Mouse (Mus musculus) heart, embryonic 12.5 days (tissue): ENCODE data around the gene Snrnp35. TPM values are rescaled to one million over a fixed set of nuclear protein-coding genes. Genes with fewer than 3 reads are reported as not detected.
"Not testable (repeated sequence)": the region's sequence is repeated elsewhere in the genome, so short reads cannot be mapped to it uniquely, and the experiment has no call there.

Source experiments
- ATAC-seq: fragments of 200-750 bp; cut with Nextera tagmentation; 2 replicates; pipeline ENCODE4 v1.8.0; 2017; ENCODE audit warnings: moderate TSS enrichment, moderate library complexity; ENCODE audit not compliant: insufficient number of reproducible peaks, low FRiP score
- H3K27ac ChIP-seq: fragments of 300-500 bp; sonication (generic); 2 replicates; pipeline ENCODE4 v1.5.1; 2016; ENCODE audit warnings: mild to moderate bottlenecking, moderate library complexity; ENCODE audit not compliant: poor library complexity, severe bottlenecking
- H3K27me3 ChIP-seq: fragments of 300-500 bp; sonication (generic); replicated peaks from 2 replicates; pipeline ENCODE4 v1.6.1; 2016; ENCODE audit warnings: mild to moderate bottlenecking, moderate library complexity
- H3K36me3 ChIP-seq: fragments of 300-500 bp; sonication (generic); 2 replicates; pipeline ENCODE4 v1.6.1; 2016; ENCODE audit warnings: mild to moderate bottlenecking, moderate library complexity
- H3K4me1 ChIP-seq: fragments of 300-500 bp; sonication (generic); replicated peaks from 2 replicates; pipeline ENCODE4 v1.6.1; 2016; ENCODE audit warnings: mild to moderate bottlenecking
- H3K4me2 ChIP-seq: fragments of 300-500 bp; sonication (generic); 2 replicates; pipeline ENCODE4 v1.6.1; 2016; ENCODE audit warnings: mild to moderate bottlenecking, moderate library complexity
- H3K4me3 ChIP-seq: fragments of 300-500 bp; sonication (generic); 2 replicates; pipeline ENCODE4 v1.5.1; 2016; ENCODE audit warnings: mild to moderate bottlenecking
- H3K9ac ChIP-seq: fragments of 300-500 bp; sonication (generic); 2 replicates; pipeline ENCODE4 v1.6.1; 2016; ENCODE audit warnings: mild to moderate bottlenecking, moderate library complexity
- H3K9me3 ChIP-seq: fragments of 300-500 bp; sonication (generic); replicated peaks from 2 replicates; pipeline ENCODE4 v1.6.1; 2016; ENCODE audit warnings: mild to moderate bottlenecking, moderate library complexity
- WGBS: fragments of 180-500 bp; shearing (Covaris S2); methylation state at CpG from one replicate; pipeline ENCODE4 v1.1.7; 2016; 5-methylcytosine and 5-hydroxymethylcytosine counted together
- polyA plus RNA-seq: library from polyadenylated mRNA; unstranded; fragments of >200 nt; fragmentation: Nextera tagmentation; extraction: Ambion mirVana; gene quantifications from 2 replicates; pipeline ENCODE4 v1.2.1, GENCODE M21; 2016

The Snrnp35 gene
- polyA plus RNA-seq, 1 experiment from 2014 or later = 24.0 TPM

DNA sequence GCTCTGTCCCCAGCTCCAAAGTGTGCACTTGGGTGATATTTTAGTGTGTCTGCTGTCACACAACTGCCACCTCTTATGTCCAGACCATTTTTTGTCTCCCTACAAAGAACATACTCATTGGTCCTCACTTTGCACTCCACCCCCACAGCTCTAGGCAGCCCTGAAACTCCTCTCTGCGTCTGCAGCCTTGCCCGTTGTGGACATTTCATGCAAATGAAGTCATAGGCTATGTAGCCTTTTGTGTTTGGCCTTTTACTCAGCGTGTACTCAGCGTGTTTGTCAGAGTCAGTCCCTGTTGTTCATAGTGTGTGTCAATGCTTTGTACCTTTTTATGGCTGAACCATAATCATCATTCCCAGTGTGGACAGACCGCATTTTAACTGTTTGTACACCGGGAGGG is 33.4 kb upstream of the Snrnp35 start:
- WGBS = 75% methylated on average over 6 of the region's 6 CpGs
- ATAC-seq = no peak
- Histone ChIP-seq H3K4me1 (peaks cover 69% of the 10 kb centered on the region), H3K27ac (no peak overlapping the region), H3K27me3 (no peaks in the 10 kb centered on the region), H3K9me3 (no peaks in the 10 kb centered on the region), H3K36me3 (peaks cover 68% of the 10 kb centered on the region), H3K4me2 (no peak overlapping the region), H3K4me3 (no peak overlapping the region), H3K9ac (0 out of 2 replicates have a peak overlapping the region, but pooled peaks have one; percentile 40)

DNA sequence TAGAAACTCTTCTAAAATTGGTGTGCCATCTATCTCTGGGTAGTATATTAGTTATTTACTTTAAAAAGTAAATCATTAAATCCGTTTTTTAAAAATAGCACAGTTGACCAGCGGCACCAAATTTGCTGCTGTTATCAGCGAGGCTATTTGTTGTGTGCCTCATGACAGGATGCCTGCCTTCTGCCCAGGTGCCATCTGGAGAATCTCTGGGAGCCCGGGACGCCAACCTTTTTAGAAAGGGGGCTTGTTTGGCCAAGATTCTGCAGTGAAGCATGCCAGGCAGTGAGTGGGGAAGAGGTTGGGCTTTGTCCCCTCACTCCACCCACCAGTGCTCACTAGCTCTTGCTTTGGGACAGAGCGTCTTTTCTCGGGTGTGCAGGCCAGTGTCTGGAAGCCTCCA is 32.9 kb upstream of the Snrnp35 start:
- ATAC-seq = no peak
- H3K27me3 ChIP-seq = no peaks in the 10 kb centered on the region
- no peaks in the 10 kb centered on the region for H3K9me3 ChIP-seq
- WGBS = 81% methylated on average over 7 of the region's 7 CpGs
- H3K36me3 ChIP-seq = peaks cover 72% of the 10 kb centered on the region
- H3K9ac ChIP-seq = no peak overlapping the region
- H3K27ac ChIP-seq = no peak overlapping the region; the same call in 1 of the 2 replicates
- peaks cover 65% of the 10 kb centered on the region for H3K4me1 ChIP-seq
- H3K4me2 ChIP-seq = no peak overlapping the region
- no peak overlapping the region for H3K4me3 ChIP-seq

DNA sequence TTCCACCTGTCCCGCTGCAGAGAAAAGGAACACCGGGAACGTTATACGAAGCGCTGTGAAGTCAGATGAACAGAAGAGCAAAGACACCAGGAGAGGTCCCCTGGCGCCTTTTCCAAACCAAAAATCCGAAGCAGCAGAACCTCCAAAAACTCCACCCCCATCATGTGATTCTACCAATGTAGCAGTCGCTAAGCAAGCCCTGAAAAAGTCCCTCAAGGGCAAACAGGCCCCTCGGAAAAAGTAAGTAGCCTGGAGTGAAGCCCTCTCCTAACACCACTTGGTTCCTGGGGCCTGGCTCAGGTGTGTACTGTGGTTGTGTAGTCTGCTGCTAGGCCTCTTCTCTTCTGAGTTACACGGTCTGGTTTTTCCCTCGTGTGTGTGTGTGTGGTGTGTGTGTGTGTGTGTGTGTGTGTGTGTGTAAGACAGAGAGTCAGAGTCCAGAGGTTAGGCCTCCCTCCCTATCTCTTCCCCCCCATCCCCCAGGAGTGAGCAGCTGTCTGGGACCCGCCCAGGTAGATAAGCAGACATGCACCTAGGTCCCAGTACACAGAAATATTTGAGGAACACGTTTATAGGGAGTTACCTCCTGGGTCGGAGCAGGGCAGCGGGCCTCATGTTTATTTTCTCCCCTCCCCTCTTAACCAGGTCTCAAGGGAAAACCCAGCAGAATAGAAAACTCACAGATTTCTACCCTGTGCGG is 32.1 kb upstream of the Snrnp35 start:
- peaks cover 65% of the 10 kb centered on the region for H3K4me1 ChIP-seq
- peak overlapping the region; percentile 1; the same call in 1 of the 2 replicates for H3K9ac ChIP-seq
- no peak for ATAC-seq
- no peak overlapping the region for H3K4me2 ChIP-seq
- no peak overlapping the region for H3K4me3 ChIP-seq
- H3K27ac ChIP-seq = no peak overlapping the region
- H3K27me3 ChIP-seq = no peaks in the 10 kb centered on the region
- 78% methylated on average over 16 of the region's 16 CpGs for WGBS
- no peaks in the 10 kb centered on the region for H3K9me3 ChIP-seq
- H3K36me3 ChIP-seq = peaks cover 78% of the 10 kb centered on the region

GRCm38 (mm10) chr5:124452494-124453228 is 30.3 kb upstream of the Snrnp35 start:
- H3K4me3 ChIP-seq = no peak overlapping the region
- H3K4me2 ChIP-seq = no peak overlapping the region
- H3K27ac ChIP-seq = peak overlapping the region; percentile 36; the same call in 1 of the 2 replicates
- H3K36me3 ChIP-seq = peaks cover 91% of the 10 kb centered on the region
- 69% methylated on average over 15 of the region's 15 CpGs for WGBS
- peaks cover 50% of the 10 kb centered on the region for H3K4me1 ChIP-seq
- no peaks in the 10 kb centered on the region for H3K9me3 ChIP-seq
- no peak for ATAC-seq
- H3K27me3 ChIP-seq = no peaks in the 10 kb centered on the region
- 0 out of 2 replicates have a peak overlapping the region, but pooled peaks have one; percentile 4 for H3K9ac ChIP-seq

DNA sequence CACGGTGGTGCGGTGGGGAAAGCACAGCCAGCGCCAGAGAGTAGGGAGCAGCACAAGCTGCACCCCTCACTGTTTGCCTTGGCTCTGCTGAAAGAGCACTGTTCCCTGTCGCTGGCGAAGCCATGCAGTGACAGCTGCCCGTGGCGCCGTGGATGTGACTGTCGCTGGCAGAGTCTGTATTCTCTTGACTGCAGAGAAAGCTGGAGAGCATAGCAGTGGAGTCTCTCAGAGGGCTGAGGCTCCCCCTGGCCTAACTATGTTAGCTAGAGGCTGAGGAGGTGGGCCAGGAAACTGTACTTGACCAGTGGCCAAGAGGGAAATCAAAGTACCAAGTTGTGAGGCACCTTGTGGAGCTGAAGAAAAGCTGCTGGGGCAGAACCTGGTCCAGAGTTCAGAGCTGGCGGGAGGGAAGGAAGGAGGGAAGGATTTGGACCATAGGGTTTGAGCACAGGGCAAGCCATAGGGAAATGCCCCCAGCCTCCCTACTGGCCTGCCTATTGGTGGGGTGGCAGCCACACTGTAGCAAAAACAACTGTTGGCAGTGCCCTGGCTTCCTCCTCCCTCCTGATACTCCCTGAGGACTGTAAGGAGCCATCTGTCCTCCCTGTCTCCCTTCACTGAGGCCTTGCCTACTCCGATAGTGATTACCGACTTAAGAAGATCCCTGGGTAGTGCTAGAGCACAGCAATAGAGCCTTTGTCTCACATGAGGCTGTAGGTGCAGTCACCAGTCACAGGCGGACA is 29.4 kb upstream of the Snrnp35 start:
- WGBS = 79% methylated on average over 13 of the region's 13 CpGs
- no peaks in the 10 kb centered on the region for H3K27me3 ChIP-seq
- H3K36me3 ChIP-seq = peaks cover 92% of the 10 kb centered on the region
- H3K9me3 ChIP-seq = no peaks in the 10 kb centered on the region
- H3K4me2 ChIP-seq = no peak overlapping the region
- peak overlapping the region; percentile 36 for H3K27ac ChIP-seq
- H3K4me3 ChIP-seq = no peak overlapping the region
- peak overlapping the region; percentile 23; the same call in 1 of the 2 replicates for H3K9ac ChIP-seq
- no peak for ATAC-seq
- H3K4me1 ChIP-seq = peaks cover 46% of the 10 kb centered on the region

DNA sequence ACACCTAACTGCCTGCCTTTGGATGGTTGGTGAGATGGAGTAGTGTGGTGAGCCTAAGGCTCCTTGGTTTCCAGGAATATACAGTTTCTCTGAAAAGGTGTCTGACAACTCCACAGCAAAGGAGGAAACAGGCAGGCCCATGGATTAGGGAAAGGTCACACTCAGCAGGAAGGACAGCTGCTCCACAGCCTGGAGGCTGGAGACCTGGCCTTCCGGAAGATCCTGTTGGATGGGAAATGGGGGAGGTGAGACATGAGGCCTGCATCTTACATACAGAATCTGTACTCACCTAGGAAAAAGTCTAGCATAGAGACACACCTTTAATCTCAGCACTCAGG is 28.9 kb upstream of the Snrnp35 start:
- WGBS = 83% methylated on average over 1 of the region's 1 CpGs
- no peak overlapping the region for H3K9ac ChIP-seq
- peaks cover 41% of the 10 kb centered on the region for H3K4me1 ChIP-seq
- peaks cover 92% of the 10 kb centered on the region for H3K36me3 ChIP-seq
- no peak overlapping the region for H3K4me3 ChIP-seq
- H3K9me3 ChIP-seq = no peaks in the 10 kb centered on the region
- no peaks in the 10 kb centered on the region for H3K27me3 ChIP-seq
- no peak overlapping the region for H3K4me2 ChIP-seq
- ATAC-seq = no peak
- no peak overlapping the region for H3K27ac ChIP-seq

- ATAC-seq = no peak
- Histone ChIP-seq H3K4me3 (no peak overlapping the region), H3K4me1 (peaks cover 20% of the 10 kb centered on the region), H3K9ac (no peak overlapping the region), H3K4me2 (no peak overlapping the region), H3K27me3 (no peaks in the 10 kb centered on the region), H3K27ac (no peak overlapping the region), H3K9me3 (no peaks in the 10 kb centered on the region), H3K36me3 (peaks cover 89% of the 10 kb centered on the region)
- WGBS = 95% methylated on average over 6 of the region's 6 CpGs
Measured at GRCm38 (mm10) chr5:124456762-124457161, 26.2 kb upstream of the Snrnp35 start.

GRCm38 (mm10) chr5:124460922-124461321 is 22.0 kb upstream of the Snrnp35 start:
- not testable (repeated sequence) for H3K4me2 ChIP-seq, H3K4me1 ChIP-seq, H3K27ac ChIP-seq, H3K4me3 ChIP-seq, H3K27me3 ChIP-seq, ATAC-seq, H3K9ac ChIP-seq, H3K9me3 ChIP-seq
- 91% methylated on average over 14 of the region's 14 CpGs for WGBS
- peaks cover 81% of the 10 kb centered on the region for H3K36me3 ChIP-seq

- Histone ChIP-seq H3K9me3 (no peaks in the 10 kb centered on the region), H3K27ac (no peak overlapping the region), H3K4me2 (no peak overlapping the region), H3K4me3 (no peak overlapping the region), H3K36me3 (peaks cover 77% of the 10 kb centered on the region), H3K9ac (no peak overlapping the region), H3K27me3 (no peaks in the 10 kb centered on the region), H3K4me1 (no peaks in the 10 kb centered on the region)
- WGBS = 83% methylated on average over 8 of the region's 8 CpGs
- no peak for ATAC-seq
Measured at GRCm38 (mm10) chr5:124462297-124463025, 20.5 kb upstream of the Snrnp35 start.

GRCm38 (mm10) chr5:124463462-124463861 is 19.5 kb upstream of the Snrnp35 start:
- WGBS = 80% methylated on average over 5 of the region's 5 CpGs
- no peak overlapping the region for H3K4me2 ChIP-seq
- no peak overlapping the region for H3K27ac ChIP-seq
- no peaks in the 10 kb centered on the region for H3K27me3 ChIP-seq
- H3K4me1 ChIP-seq = no peaks in the 10 kb centered on the region
- H3K9me3 ChIP-seq = no peaks in the 10 kb centered on the region
- H3K4me3 ChIP-seq = no peak overlapping the region
- no peak overlapping the region for H3K9ac ChIP-seq
- H3K36me3 ChIP-seq = peaks cover 76% of the 10 kb centered on the region
- ATAC-seq = 0 out of 2 replicates have a peak, but pooled peaks have one; percentile 33
